Mouse (Mus musculus): Measurements from ENCODE around the gene Rpn1.

DNA sequence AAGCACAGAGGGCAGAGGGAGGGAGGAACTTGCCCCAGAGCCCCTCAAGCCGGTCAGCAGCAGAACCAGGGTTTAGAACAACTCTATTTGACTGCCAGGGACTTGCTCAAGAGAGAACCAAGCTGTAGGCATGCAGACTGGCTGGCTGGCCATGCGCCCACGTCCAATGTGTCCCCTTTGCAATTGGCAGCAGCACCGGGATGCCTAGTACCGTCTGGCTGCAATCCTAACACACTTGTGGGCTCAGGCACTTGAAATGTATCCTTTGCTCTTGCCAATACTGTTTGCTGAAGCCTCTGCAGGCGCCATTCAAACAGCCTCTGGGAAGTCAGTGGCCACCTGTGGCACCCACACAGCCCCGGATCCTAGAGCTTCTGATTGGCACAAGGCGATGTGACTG lies 56.0 kb downstream of the Rpn1 start:
- no peak for TF ChIP-seq CTCF (IDR thresholded peaks at IDR 0.05; ENCODE audit: insufficient read depth, low read depth, low read length)
- TF ChIP-seq POLR2A (IDR thresholded peaks at IDR 0.05; ENCODE audit: insufficient read depth, low read depth, low read length) = no peak

Measured in olfactory bulb, adult 2 months (tissue).